Mouse (Mus musculus): ENCODE measurements around the gene Asz1.

The Asz1 gene

DNA sequence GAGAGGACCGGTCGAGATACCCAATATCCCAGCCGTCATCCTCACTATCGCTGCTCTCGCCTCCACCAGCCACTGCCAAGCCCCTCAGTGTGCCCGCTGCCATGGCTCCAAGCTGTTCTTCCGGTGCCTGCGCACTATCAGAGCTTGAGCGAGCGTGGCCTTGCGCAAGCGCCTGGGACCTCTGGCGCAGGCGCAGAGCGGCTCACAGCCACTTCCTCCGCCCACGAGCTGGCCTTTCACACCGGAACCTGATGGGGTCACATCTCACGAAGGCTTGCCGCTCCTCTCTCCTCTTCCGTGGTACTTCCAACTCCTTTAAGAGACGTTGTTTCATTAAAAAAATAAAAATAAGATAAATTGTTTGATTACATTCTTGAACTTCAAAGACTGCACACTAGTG lies at the start of gene Asz1:
Gene Asz1, minus strand, starts transcription at position 128 of the 400 bp plus-strand sequence.
- no peak for DNase-seq (ENCODE audit: low spot score)

DNA sequence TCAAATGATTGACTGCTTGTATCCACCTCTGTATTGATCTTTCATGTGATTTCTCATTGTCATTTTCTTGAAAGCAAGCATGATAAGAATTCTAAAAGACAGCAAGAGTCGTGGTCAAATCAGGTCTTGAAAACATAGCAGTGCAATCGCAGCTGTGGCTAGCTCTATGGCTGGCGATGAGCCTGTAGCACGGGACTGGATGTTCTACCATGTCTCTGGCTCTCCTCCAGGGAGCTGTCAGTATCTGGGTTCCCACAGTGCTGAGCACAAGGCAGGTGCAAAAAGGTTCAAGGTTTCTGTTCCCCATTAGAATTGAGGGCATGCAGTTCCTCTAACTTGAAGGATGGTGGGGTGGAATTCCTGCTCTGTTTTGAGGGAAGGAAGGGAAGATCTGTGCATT lies 44.2 kb upstream of the Asz1 start:
- DNase-seq (ENCODE audit: low spot score): peak; percentile 20

- no peak for DNase-seq (ENCODE audit: low spot score)
Measured at GRCm38 (mm10) chr6:18135246-18135645, 26.4 kb upstream of the Asz1 start.

GRCm38 (mm10) chr6:18128059-18128458 lies 19.2 kb upstream of the Asz1 start:
- DNase-seq (ENCODE audit: low spot score): no peak

DNA sequence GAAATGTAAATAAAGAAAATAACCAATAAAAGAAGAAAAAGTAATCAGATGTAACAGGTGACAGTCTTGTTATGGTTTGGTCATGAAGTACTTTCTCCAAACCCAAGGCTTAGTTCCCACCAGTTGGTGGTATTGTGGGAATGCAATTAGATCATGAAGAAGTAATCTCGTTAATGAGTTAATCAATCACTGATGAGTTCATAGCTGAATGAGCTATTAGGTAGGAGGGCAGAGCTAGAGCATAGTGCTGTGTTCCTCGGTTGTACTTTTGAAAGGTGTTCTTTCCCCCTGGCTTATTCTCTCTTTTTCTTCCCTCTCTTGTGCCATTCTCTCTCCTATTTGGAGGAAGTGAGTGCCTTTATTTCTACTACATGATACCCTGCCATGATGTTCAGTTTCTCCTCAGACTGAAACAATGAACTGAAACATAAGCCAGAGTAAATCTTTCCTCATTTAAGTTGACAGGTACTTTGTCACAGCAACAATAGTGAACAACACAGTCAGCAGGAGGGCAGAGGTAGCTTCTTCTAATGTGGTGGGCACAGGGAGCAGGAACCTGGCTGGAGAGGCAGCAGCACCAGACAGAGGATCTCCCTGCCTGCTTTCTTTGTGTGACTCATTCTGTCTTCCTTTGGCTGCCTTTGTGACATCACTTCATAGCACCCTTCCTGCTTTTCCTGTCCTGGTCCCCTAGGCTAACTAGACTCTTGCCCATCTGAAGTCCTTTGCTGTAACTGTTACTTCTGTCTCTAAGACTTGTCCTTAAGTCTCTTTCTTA lies 18.5 kb upstream of the Asz1 start:
- DNase-seq (ENCODE audit: low spot score): no peak

GRCm38 (mm10) chr6:18096861-18097260 lies 12.0 kb downstream of the Asz1 start:
- no peak for DNase-seq (ENCODE audit: low spot score)

DNA sequence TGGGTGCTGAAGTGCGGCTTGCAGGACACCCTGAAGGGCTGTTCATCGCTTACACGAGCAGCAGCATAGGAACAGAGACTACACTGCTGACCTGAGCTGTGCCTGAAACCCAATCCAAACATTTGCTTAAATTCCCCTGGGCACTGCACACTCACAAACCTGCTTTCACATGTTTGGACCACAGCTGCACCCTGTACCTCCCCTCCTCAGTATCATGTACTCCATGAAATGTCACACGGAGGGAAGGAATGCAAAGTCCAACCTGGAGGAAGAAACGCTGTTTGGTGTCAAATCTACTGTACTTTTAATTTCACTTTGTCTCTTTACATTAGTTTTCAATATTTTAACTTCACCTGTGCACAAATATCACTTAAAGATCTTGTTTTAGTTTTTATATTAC lies 19.8 kb downstream of the Asz1 start:
- no peak for DNase-seq (ENCODE audit: low spot score)

GRCm38 (mm10) chr6:18087160-18087804 lies 21.6 kb downstream of the Asz1 start:
- DNase-seq (ENCODE audit: low spot score): no peak

DNA sequence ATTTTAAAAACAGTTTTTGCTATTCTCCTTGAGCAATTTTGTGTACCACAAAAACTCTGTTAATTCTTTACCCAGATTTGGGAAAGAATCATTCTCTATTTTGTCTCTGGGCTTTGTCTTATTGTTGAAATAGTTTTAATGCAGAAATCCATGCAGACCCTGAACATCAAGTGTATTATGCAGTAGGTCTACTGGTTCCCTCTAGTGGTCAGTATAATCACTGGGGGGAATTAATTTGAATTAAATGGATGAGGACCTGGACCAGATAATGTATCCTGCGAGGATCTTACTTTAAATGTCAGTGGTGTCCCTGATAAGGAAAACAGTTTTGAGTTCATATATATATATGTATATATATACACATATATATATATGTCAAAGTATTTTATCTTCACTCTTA lies 30.2 kb downstream of the Asz1 start:
- no peak for DNase-seq (ENCODE audit: low spot score)

- DNase-seq (ENCODE audit: low spot score): no peak
Measured at GRCm38 (mm10) chr6:18076986-18077385, 31.9 kb downstream of the Asz1 start.

DNA sequence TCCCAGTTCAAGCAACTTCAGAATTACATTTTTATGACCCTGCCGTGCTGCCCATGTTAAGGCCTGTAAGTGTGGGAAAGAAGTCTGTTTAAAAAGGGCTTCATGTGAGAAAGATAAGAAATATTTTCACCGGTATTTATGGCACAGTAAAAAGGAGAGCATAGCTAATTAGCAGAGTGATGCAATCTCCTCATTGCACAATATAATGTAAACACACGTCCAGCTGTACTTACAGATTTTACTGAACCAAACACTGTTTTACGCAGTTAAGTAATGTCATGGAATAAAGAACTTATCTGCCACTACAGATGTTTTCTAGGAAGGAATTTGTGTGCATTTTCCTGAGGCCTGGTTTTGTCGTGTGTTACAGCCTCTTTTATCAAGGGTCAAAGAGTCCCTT lies 32.3 kb downstream of the Asz1 start:
- no peak for DNase-seq (ENCODE audit: low spot score)

- DNase-seq (ENCODE audit: low spot score): no peak
Measured at GRCm38 (mm10) chr6:18057899-18058298, 51.0 kb downstream of the Asz1 start.

DNA sequence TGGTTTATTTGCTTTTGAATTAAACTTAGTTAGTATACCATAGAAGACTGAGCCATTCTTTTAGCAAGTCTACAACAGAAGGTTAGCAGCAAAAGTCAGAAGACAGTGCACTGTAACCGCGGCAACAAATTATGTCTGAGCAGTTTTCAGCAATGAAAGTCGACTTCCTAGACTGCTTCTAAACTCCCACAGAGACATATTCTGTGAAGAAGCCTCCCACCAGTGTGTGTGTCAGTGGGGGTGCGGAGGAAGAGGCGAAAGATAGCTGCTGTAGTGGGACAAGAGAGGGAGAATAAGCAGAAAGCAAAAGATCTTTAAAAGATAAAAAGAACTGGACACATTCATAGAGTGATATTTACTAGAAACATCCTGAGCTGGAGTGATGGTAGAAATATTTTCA lies 57.2 kb downstream of the Asz1 start:
- DNase-seq (ENCODE audit: low spot score): no peak

DNA sequence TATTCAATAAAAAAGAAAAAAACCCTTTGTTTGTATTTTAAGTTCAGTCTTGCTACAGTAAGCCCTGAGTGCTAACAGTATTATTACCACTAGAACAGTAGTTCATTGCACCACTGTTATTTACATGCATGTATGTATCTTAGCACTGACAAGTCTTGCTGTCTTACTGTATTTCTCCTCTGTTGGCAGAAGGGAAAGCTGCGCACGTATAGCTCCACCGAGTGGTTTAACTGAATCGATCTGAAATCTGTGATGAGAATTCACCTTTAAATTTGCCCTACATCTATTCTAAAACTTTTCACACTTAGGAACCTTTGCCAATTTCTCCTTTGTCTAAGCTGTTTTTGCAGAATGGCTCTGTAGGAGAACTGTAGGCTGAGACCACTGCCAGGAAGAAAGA lies 64.6 kb downstream of the Asz1 start:
- no peak for DNase-seq (ENCODE audit: low spot score)

DNA sequence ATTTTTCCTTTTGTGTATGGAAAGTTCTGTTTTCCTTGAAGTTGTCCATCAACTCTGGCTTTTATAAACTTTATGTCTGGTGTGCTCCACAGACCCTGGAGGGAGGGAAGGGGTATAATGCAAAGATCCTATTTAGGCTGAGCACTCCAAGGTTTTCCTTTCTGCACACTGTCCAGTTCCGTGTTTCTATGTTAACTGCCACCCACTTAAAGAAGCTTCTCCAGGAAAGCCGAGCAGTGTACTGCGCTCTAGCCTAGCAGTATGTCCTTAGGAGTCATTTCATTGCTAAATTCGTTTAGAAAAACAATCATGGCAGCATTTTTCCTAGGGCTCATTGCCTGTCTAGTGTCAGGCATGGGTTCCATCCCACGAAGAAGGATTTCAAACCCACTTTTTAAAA lies 65.7 kb downstream of the Asz1 start:
- DNase-seq (ENCODE audit: low spot score): no peak

DNA sequence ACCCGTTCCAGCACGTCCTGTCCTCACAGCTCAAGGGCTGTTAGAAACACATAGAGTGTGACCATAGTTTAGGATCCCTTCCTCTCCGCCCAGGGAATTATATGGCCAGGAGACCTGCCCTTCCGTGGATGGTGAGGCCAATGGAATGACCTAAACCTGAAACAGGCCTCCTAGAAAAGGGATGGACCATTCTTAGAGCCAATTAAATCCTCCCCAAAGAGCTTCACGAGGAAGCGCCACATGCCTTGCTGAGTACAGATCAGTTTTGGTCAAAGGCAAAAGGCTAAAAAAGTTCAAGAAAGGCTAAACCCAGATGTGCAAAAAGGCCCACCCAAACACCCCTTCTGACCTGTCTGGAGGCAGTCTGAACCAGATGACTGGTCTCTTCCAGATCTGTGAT lies 76.6 kb downstream of the Asz1 start:
- no peak for DNase-seq (ENCODE audit: low spot score)

GRCm38 (mm10) chr6:18031509-18032010 lies 77.3 kb downstream of the Asz1 start:
- peak; percentile 74 for DNase-seq (ENCODE audit: low spot score)

- DNase-seq (ENCODE audit: low spot score): peak; percentile 20
Measured at GRCm38 (mm10) chr6:18030868-18031508, 77.9 kb downstream of the Asz1 start.

GRCm38 (mm10) chr6:18029746-18030656 lies 78.9 kb downstream of the Asz1 start, which contains the start of gene Wnt2:
TSS of gene Wnt2 (minus strand) at chr6:18030585.
- DNase-seq (ENCODE audit: low spot score): peak; percentile 21

- no peak for DNase-seq (ENCODE audit: low spot score)
Measured at GRCm38 (mm10) chr6:18024133-18024794, 84.6 kb downstream of the Asz1 start.

DNA sequence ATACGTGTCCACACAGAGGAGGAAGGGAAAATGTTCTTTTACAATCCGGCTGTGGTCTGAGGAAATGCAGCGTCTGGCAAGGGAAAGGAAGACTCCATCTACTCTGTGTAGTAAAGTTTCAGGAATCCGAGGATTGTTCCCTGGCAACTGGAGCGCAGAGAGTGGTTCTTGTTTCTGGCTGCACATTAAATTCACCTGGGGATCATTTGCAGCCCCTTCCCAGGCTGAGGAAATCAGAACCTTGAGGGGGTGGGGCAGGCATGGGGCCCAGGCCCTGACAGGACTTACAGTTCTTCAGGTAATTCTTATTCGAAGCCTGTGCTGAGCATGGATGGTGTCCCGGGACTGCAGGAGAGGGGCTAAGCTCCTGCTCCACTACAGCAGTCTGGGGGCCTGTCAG lies 95.5 kb downstream of the Asz1 start:
- no peak for DNase-seq (ENCODE audit: low spot score)

All from urinary bladder, postnatal 14 days (tissue).